Mouse (Mus musculus): ENCODE results near the gene Chpf2.
"Not testable (repeated sequence)": the region's sequence is repeated elsewhere in the genome, so short reads cannot be mapped to it uniquely, and the experiment has no call there.

Chpf2 gene

GRCm38 (mm10) chr5:24586547-24587199, at the start of gene Chpf2:
TSS of gene Chpf2 (plus strand) at chr5:24586741.
- DNase-seq: peak; percentile 71 to 76

- DNase-seq: no peak
These were observed 48.9 kb upstream of the Chpf2 start for GRCm38 (mm10) chr5:24537618-24538017.

- no peak for DNase-seq
These were observed 46.8 kb upstream of the Chpf2 start for GRCm38 (mm10) chr5:24539571-24540296.

DNA sequence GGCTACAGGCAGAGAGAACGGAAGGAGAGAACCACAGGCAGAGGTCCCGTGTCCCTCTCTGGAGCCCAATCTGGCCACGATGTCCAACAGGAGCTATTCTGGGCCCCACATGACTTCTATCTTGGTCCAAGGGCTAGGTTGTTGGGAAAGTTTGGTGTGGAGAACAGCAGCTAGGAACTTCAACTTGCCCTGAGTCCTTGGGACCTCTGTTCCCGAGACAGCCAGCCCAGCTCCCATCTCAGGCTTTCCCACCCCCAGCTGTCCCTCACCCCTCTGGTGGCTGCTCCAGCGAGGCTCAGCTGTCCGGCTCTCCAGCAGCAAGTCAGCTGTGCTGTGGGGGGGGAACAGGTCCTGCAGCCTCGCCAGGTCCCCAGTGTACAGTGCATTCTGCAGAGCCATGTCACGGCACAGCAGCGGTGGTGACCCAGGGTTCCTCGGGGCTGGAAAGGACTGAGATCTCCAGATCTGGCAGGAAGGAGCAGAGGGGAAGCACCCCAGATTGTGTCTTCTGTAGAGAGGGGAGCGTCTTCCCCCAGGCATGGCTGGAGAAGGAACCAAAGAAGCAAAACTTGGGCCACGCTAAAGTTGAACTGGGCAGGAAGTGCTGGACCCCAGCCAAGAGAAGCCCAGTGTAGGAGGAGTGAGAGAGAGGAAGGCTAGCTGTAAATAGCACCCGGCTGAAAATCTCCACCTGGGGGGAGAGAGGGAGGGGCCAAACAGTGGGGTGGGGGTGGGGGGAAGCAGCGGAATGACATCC, 46.0 kb upstream of the Chpf2 start, which contains the start of gene Asb10:
Gene Asb10 (minus strand): TSS at position 592 of the 757 bp plus-strand sequence.
- DNase-seq: peak in 1 of 2 experiments; percentile 22

DNA sequence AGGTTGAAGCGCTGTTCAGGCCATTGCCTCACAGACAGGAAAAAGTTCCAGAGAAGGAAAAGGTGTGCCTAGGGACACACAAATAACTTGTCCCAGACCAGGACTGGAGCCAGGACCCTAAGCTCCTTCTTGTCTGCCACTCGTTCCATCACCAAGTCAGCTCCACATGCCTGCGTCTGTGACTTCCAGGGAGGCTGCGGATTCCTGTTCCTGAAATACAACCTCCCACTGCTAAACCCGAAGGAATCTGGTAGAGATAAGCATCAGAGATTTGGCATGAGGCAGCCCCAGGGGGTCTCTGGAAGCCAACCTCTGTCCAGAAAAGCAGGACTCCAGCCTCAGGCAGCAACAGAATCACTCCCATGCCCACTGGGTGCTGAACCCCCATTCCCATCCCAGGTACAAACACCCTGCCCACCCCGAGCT, 45.4 kb upstream of the Chpf2 start:
- no peak for DNase-seq

GRCm38 (mm10) chr5:24542643-24543042, 43.9 kb upstream of the Chpf2 start:
- DNase-seq: no peak

DNA sequence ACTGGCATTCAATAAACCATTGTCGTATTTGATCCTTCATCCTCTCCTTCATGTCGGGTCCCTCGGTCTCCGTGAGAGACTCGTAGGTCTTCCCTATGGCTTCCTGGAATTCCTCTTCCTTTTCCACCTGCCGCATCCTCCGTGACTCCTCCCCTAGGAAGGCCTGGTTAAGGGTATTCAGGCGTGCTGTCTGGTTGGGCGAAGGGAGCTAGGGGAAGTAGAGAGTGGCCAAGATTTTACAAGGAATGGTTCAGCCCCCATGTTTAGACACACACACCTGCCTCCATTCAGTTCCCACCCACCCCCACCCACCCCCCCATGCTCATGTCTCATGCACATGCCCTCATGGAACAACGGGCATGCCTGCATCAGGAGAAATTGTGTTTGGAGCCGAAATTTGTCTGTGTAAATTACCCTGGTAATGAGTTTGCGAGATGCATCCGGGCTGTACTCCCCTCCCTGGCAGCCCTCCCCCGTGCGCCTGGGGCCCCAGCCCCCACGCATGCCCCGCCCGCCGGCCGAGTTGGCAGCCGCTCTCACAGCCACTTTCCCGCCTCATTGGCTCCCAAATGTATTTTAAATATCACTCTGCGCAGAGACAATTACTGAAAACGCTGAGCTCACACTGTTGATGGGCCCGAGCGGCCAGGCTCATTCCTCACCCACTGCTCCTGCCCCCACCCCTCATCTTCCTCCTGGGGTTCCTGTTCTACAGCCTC, 35.8 kb upstream of the Chpf2 start:
- peak in 1 of 2 experiments; percentile 21 for DNase-seq

DNA sequence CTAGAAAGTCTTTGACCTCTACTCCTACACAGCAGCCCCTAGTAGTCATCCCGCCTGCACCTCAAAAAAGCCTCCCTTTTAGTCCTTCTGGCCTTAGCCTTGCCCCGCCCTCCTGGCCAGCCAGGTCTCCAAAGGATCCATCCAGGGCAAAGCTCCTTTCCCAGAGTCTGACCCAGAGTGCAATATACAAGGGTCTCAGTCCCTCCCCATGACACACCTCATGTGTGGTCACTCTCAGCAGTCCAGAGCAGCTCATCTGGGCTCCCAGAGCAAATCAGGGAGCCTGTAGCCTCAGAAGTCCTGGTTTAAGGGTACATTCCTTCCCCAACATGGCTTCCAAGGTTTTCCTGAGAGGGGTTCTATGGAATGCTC, 35.2 kb upstream of the Chpf2 start:
- DNase-seq: no peak

- DNase-seq: no peak
These were observed 32.8 kb upstream of the Chpf2 start for GRCm38 (mm10) chr5:24553621-24554244.

DNA sequence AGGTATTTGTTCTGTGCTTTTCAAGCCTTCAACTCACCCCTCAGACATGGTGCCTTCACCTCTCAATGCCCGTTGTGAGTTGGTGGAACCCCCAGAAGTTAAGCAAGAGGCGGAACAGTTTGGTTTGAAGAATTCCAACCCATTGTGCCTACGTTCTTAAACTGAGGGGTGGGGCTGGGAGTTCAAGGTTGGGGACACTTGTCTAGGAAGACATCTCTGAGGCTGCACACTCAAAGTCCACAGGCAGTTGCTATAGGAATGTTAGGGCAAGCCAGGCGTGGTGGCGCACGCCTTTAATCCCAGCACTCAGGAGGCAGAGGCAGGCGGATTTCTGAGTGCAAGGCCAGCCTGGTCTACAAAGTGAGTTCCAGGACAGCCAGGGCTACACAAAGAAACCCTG, 31.2 kb upstream of the Chpf2 start:
- DNase-seq: not testable (repeated sequence)

DNA sequence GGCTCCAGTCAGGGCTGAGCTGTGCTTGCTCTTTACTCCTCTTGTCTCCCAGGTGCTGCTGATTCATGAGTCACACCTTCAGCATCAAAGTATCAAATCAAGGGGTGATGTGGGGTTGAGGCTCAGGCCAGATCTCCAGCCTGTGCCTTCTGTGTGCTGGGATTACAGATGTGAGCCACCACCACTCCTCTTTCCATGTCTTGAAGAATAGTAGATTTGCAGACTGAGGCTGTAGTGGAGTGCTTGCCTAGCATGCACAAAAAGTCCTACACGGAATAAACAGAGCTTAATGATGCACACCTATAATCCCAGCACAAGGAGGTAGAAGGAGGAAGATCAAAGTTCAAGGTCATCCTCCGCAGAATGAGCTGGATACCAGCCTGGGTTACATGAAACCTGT, 29.8 kb upstream of the Chpf2 start, which contains the start of gene 4931409K22Rik:
Gene 4931409K22Rik (minus strand): TSS at position 101 of the 400 bp plus-strand sequence.
- DNase-seq: no peak

- DNase-seq: no peak
These were observed 10.6 kb upstream of the Chpf2 start for GRCm38 (mm10) chr5:24575948-24576347.

DNA sequence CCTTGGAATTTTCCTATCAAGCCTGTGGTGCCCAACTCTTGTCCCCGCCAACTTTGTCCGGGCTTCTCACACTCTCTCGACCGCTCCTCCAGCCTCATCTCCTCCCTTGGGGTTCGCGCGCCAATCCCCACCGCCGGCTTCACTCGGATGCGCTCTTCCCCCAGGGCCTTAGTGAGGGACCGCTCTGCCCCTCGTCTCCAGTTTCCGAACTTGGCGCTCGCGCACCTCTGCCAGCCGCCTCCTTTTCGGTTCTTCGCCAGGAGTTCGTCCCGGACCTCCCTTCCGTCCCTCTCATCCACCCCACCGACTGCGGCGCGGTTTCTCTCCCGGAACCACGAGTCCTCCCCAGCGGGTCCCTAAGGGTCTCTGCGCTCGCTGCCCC, 9.7 kb upstream of the Chpf2 start:
- DNase-seq: no peak

- peak; percentile 99 for DNase-seq
These were observed 9.2 kb upstream of the Chpf2 start, which contains the start of gene Abcf2 for GRCm38 (mm10) chr5:24577183-24577929. TSS of gene Abcf2 (minus strand) at chr5:24577467.

GRCm38 (mm10) chr5:24578109-24578963, 8.2 kb upstream of the Chpf2 start:
- DNase-seq: no peak

GRCm38 (mm10) chr5:24586106-24586505, 435 bp upstream of the Chpf2 start:
- DNase-seq: no peak

- no peak for DNase-seq
These were observed 648 bp downstream of the Chpf2 start for GRCm38 (mm10) chr5:24587200-24587577.

GRCm38 (mm10) chr5:24589511-24590500, 3.3 kb downstream of the Chpf2 start:
- DNase-seq: no peak

DNA sequence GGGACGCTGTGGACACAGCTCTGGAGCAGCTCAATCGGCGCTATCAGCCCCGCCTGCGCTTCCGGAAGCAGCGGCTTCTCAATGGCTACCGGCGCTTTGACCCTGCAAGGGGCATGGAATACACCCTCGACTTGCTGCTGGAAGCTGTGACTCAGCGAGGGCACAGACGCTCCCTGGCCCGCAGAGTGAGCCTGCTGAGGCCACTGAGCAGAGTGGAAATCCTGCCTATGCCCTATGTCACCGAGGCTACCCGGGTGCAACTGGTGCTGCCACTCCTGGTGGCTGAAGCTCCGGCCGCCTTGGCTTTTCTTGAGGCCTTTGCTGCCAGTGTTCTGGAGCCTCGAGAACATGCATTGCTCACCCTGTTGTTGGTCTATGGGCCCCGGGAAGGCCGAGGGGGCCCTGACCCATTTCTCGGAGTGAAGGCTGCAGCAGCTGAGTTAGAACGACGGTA, 4.8 kb downstream of the Chpf2 start:
- DNase-seq: peak in 1 of 2 experiments; percentile 16

Measured in spleen, adult 18-20 months (tissue).